Mouse (Mus musculus) hindbrain, embryonic 13.5 days (tissue): ENCODE measurements around the gene Tbxa2r. TPM values are rescaled to one million over a fixed set of nuclear protein-coding genes. Genes with fewer than 3 reads are reported as not detected.

Source experiments
- ATAC-seq: fragments of 200-750 bp; cut with Nextera tagmentation; 2 replicates; pipeline ENCODE4 v1.8.0; 2017; ENCODE audit warnings: moderate TSS enrichment; ENCODE audit not compliant: low FRiP score
- H3K27ac ChIP-seq: fragments of 300-500 bp; sonication (generic); 2 replicates; pipeline ENCODE4 v1.5.1; 2015; ENCODE audit warnings: inconsistent platforms, mild to moderate bottlenecking, moderate library complexity
- H3K27me3 ChIP-seq: fragments of 300-500 bp; sonication (generic); 2 replicates; pipeline ENCODE4 v1.6.1; 2015; ENCODE audit warnings: mild to moderate bottlenecking, inconsistent platforms
- H3K36me3 ChIP-seq: fragments of 300-500 bp; sonication (generic); 2 replicates; pipeline ENCODE4 v1.6.1; 2015; ENCODE audit warnings: mild to moderate bottlenecking, inconsistent platforms
- H3K4me1 ChIP-seq: fragments of 300-500 bp; sonication (generic); replicated peaks from 2 replicates; pipeline ENCODE4 v1.6.1; 2015; ENCODE audit warnings: inconsistent platforms
- H3K4me2 ChIP-seq: fragments of 300-500 bp; sonication (generic); 2 replicates; pipeline ENCODE4 v1.6.1; 2015; ENCODE audit warnings: inconsistent platforms, mild to moderate bottlenecking, moderate library complexity
- H3K4me3 ChIP-seq: fragments of 300-500 bp; sonication (generic); 2 replicates; pipeline ENCODE4 v1.5.1; 2015; ENCODE audit warnings: mild to moderate bottlenecking, inconsistent platforms
- H3K9ac ChIP-seq: fragments of 300-500 bp; sonication (generic); 2 replicates; pipeline ENCODE4 v1.6.1; 2015; ENCODE audit warnings: mild to moderate bottlenecking, inconsistent platforms
- H3K9me3 ChIP-seq: fragments of 300-500 bp; sonication (generic); 2 replicates; pipeline ENCODE4 v1.6.1; 2016; ENCODE audit warnings: inconsistent platforms
- WGBS: fragments of 180-500 bp; shearing (Covaris S2); methylation state at CpG from one replicate; pipeline ENCODE4 v1.1.7; 2015; 5-methylcytosine and 5-hydroxymethylcytosine counted together
- polyA plus RNA-seq: library from polyadenylated mRNA; unstranded; fragments of >200 nt; fragmentation: Nextera tagmentation; extraction: Ambion mirVana; gene quantifications from 2 replicates; pipeline ENCODE4 v1.2.1, GENCODE M21; 2015

The Tbxa2r gene
- polyA plus RNA-seq, 1 experiment from 2014 or later, result 4.6 TPM

DNA sequence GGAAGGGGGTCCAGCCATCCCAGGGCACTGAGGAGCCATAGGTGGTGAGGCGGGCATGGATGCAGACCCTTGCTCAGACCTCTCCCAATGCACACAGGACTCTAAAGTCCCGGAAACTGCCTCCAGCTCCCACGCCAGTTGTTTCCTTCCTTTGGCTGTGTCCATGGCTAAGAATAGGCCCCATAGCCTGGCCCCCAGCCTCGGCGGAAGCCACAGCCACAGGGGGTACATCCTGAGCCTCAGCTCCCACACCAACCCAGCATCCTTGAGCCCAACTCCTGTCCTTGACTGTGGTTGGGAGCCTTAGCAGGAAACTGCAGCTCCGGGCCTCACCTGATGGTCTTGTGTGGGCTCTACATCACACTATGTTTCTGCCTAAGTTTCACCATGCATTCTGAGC, 1.7 kb upstream of the Tbxa2r start:
- Histone ChIP-seq H3K4me2 (no peak overlapping the region), H3K27me3 (peaks cover 11% of the 10 kb centered on the region), H3K27ac (peak overlapping the region; percentile 48; the same call in 1 of the 2 replicates), H3K4me1 (peaks cover 14% of the 10 kb centered on the region), H3K36me3 (peaks cover 61% of the 10 kb centered on the region), H3K9ac (no peak overlapping the region), H3K9me3 (no peaks in the 10 kb centered on the region), H3K4me3 (no peak overlapping the region)
- no peak for ATAC-seq
- 80% methylated on average over 6 of the region's 6 CpGs for WGBS

- ATAC-seq, result no peak
- Histone ChIP-seq H3K36me3 (peaks cover 54% of the 10 kb centered on the region), H3K4me1 (peaks cover 9% of the 10 kb centered on the region), H3K27me3 (peaks cover 22% of the 10 kb centered on the region), H3K4me2 (no peak overlapping the region), H3K27ac (no peak overlapping the region; the same call in 1 of the 2 replicates), H3K9me3 (no peaks in the 10 kb centered on the region), H3K9ac (peak overlapping the region; percentile 19; the same call in 1 of the 2 replicates), H3K4me3 (no peak overlapping the region)
- WGBS, result 41% methylated on average over 2 of the region's 2 CpGs
Observed at GRCm38 (mm10) chr10:81327959-81328358, 572 bp upstream of the Tbxa2r start.

DNA sequence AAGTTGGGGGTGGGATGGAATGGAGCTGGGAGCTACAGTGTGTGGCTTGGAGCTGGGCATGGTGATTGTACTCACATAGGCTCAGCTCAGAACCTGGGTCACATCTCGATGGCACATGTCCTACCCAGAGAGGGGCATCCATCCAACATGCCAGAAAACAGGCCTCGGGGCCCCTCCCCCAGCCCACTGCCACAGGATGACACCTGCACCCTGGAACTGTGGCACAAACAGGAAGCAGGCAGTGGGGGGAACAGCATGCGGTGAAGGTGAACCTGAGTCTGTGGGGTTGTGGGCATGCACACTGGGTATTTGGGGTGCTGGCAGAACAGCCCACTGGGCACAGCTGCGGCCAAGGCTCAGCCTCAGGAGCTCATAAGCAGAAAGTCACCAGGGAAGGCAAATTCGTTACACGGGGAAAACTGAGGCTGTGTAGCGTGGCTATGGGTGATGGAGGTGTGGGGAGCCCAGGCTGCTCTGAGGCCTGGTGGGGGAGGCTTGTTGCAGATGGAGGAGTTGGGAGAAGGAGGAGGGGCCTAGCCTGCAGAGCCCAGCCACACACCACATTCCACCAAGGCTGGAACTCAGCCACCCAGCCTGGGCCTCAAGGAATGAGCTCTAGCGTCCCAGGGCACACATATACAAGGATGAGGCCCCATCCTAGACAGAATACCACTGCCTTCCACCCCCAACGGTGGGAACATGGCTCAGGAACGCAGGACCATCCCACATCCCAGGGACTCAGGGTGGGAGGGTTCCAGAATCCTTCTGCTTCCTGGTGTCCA, 854 bp downstream of the Tbxa2r start:
- ATAC-seq, result no peak
- H3K9ac ChIP-seq, result no peak overlapping the region
- H3K4me1 ChIP-seq, result peaks cover 9% of the 10 kb centered on the region; the same call in 1 of the 2 replicates
- H3K36me3 ChIP-seq, result peaks cover 40% of the 10 kb centered on the region
- H3K27ac ChIP-seq, result no peak overlapping the region
- WGBS, result 79% methylated on average over 10 of the region's 10 CpGs
- no peaks in the 10 kb centered on the region for H3K9me3 ChIP-seq
- no peak overlapping the region for H3K4me2 ChIP-seq
- H3K27me3 ChIP-seq, result peaks cover 33% of the 10 kb centered on the region
- no peak overlapping the region for H3K4me3 ChIP-seq

- Histone ChIP-seq H3K4me1 (peaks cover 9% of the 10 kb centered on the region; the same call in 1 of the 2 replicates), H3K27me3 (peaks cover 39% of the 10 kb centered on the region), H3K4me2 (no peak overlapping the region), H3K4me3 (no peak overlapping the region), H3K9ac (peak overlapping the region; percentile 35; the same call in 1 of the 2 replicates), H3K9me3 (no peaks in the 10 kb centered on the region), H3K36me3 (peaks cover 34% of the 10 kb centered on the region), H3K27ac (no peak overlapping the region)
- WGBS, result 71% methylated on average over 4 of the region's 4 CpGs
- no peak for ATAC-seq
Observed at GRCm38 (mm10) chr10:81330007-81330406, 1.5 kb downstream of the Tbxa2r start.

- Histone ChIP-seq H3K27me3 (peaks cover 44% of the 10 kb centered on the region), H3K36me3 (peaks cover 11% of the 10 kb centered on the region), H3K27ac (no peak overlapping the region), H3K4me2 (no peak overlapping the region), H3K9me3 (no peaks in the 10 kb centered on the region), H3K4me1 (peaks cover 15% of the 10 kb centered on the region), H3K9ac (peak overlapping the region; percentile 13; the same call in 1 of the 2 replicates), H3K4me3 (0 out of 2 replicates have a peak overlapping the region, but pooled peaks have one; percentile 7)
- 11% methylated on average over 29 of the region's 29 CpGs for WGBS
- no peak for ATAC-seq
Observed at GRCm38 (mm10) chr10:81332277-81332676, 3.7 kb downstream of the Tbxa2r start.

DNA sequence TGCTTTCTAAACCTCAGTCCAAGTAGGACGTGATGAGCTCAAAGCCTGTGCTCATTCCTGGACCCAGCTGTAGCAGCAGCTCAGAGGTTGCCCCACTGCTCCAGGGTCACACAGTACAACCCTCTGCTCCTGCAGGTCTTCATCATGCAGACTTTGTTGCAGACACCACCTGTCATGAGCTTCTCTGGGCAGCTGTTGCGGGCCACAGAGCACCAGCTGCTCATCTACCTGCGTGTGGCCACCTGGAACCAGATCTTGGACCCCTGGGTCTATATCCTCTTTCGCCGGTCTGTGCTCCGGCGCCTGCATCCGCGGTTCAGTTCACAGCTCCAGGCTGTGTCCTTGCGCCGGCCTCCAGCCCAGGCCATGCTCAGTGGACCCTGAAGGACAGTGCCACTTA, 5.8 kb downstream of the Tbxa2r start:
- no peak overlapping the region for H3K4me2 ChIP-seq
- H3K27me3 ChIP-seq, result peaks cover 60% of the 10 kb centered on the region
- H3K27ac ChIP-seq, result no peak overlapping the region
- 68% methylated on average over 11 of the region's 11 CpGs for WGBS
- peaks cover 12% of the 10 kb centered on the region for H3K4me1 ChIP-seq
- ATAC-seq, result no peak
- H3K9ac ChIP-seq, result no peak overlapping the region
- no peaks in the 10 kb centered on the region for H3K36me3 ChIP-seq
- H3K9me3 ChIP-seq, result no peaks in the 10 kb centered on the region
- no peak overlapping the region for H3K4me3 ChIP-seq

DNA sequence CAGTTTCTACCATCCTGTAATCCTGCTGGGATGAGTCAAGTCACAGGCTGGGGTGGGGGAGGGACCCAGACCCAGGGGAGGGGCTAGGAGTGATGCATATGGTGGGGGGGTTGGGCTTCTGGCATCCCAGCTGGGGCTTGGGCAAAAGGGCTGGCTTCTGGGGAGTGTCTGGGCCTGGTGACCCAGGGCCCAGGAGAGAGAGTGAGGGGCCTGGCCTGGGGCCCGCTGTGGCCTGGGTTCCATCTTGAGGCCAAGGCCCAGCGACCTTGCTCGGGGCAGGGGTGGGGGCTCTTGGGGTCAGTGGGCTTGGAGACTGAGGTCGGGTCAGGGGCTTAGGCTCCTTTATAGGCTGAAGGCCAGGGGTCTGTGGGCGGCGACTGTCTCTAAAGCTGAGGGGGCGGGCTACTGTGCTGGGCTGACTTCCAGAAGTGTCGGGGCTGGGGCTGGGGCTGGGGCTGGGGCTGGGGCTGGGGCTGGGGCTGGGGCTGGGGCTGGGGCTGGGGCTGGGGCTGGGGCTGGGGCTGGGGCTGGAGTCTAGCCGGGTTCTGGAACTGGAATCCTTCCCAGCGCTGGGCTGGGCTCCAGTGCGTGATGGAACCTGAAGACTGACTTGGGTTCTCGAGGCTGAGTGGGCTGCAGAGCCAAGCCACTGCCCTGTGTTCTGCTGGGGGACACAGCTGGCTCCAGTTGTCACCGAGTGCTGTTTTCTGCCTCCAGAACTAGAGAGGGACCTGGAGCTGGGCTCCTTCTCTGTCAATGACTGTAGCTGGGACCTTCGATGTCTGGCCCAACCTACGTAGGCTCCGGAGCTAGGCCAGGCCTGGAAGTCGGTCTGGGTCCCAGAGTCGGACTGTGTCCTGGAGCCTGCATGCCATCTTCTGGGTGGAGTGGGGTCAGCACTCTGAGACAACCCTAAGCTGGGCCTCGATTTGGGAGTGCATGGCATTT, 7.1 kb downstream of the Tbxa2r start:
- no peak overlapping the region for H3K4me2 ChIP-seq

DNA sequence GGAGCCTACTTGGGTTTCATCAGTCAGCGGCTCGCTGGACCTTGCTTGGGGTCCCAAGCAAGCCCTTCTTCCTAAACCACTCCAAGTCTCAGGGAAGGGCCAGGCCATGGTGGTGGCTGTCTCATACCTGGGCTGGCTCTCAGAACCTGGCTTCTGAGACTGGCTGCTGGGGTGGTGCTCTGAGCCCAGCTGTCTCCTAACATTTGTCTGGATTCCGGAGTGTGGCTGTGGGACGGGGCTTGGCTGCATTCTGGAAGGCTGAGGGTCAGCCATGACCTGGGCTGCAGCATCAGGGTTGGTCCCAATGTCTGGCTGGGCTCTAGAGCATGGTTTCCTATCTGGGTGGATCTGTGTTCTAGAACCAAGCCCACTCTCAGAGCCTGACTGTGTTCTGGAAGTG, 8.0 kb downstream of the Tbxa2r start:
- H3K9me3 ChIP-seq, result no peaks in the 10 kb centered on the region
- H3K9ac ChIP-seq, result no peak overlapping the region
- H3K27me3 ChIP-seq, result peaks cover 69% of the 10 kb centered on the region
- H3K27ac ChIP-seq, result no peak overlapping the region
- WGBS, result 93% methylated on average over 4 of the region's 4 CpGs
- no peak overlapping the region for H3K4me2 ChIP-seq
- H3K36me3 ChIP-seq, result no peaks in the 10 kb centered on the region
- no peak overlapping the region for H3K4me3 ChIP-seq
- peaks cover 12% of the 10 kb centered on the region for H3K4me1 ChIP-seq
- no peak for ATAC-seq

More for the DNA sequence above, 7.1 kb downstream of the Tbxa2r start:
- 41% methylated on average over 15 of the region's 19 CpGs for WGBS
- Histone ChIP-seq H3K36me3 (no peaks in the 10 kb centered on the region), H3K27me3 (peaks cover 63% of the 10 kb centered on the region), H3K27ac (no peak overlapping the region), H3K9ac (0 out of 2 replicates have a peak overlapping the region, but pooled peaks have one; percentile 19), H3K4me1 (peaks cover 12% of the 10 kb centered on the region), H3K4me3 (no peak overlapping the region), H3K9me3 (no peaks in the 10 kb centered on the region)
- ATAC-seq, result no peak

DNA sequence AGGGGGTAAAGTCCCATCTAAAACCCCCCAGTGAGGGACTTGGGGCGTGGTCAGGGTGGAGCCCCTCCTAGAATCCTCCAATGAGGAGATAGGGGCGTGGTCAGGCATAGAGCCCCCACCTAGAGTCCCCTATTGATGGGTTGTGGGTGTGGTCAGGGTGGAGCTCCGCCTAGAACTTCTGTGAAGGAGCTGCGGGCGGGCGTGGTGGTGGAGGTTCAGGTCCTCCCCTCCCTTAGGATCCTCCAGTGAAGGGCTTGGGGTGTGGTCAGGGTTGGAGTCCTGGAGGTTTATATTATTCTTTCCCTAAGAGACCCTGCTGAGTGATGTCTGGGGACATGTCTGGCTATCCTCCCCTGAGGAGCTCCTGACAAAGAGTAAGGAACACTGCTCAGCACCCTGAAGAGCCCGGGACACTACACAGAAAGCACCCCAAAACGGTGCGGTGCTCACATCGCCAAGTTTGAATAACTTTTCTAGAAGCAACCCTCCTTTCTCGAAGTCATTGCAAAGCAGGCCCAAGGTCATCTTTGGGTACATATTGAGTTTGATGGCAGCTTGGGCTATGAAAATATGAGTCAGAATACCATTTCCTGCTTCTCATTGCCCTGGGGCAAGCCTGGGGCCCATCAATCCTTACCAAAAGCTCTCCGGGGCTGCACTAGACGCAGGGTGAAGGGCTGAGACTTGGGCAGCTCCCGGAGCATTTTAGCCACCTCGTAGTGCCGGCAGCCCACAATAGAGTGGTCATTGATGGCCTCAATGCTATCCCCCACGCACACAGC, 12.2 kb downstream of the Tbxa2r start:
- 34% methylated on average over 17 of the region's 17 CpGs for WGBS

DNA sequence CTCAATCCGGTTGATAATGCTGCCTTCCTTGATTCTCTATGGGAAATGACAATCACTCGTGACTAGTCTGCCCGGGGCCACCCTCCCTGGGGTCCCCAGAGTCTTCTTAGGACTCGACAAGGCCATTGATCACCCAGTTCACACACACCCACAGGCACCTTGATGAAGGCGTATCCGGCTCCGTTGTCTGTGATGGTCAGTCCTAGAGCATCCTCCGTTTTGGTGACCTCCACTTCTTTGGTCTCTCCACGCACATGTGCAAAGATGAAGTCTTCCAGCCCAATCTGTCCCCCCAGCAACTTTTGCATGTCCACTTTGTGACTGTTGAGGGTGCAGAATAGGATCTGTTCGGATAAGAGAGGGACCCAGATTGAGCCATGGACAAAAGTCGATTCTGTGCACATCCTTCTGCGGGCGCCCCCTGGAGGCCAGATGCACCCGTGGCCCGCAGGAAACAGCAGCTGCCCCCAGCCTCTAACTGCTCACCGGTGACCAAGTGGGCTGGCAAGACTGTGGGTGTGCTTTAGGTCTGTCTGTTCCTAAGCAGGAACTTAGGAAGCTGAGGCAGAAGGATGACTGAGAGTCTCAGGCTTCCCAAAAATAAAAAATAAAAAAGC, 12.9 kb downstream of the Tbxa2r start:
- Histone ChIP-seq H3K9me3 (no peaks in the 10 kb centered on the region), H3K4me1 (peaks cover 10% of the 10 kb centered on the region), H3K27ac (no peak overlapping the region), H3K4me3 (no peak overlapping the region), H3K9ac (no peak overlapping the region), H3K36me3 (no peaks in the 10 kb centered on the region), H3K4me2 (no peak overlapping the region), H3K27me3 (peaks cover 86% of the 10 kb centered on the region)
- no peak for ATAC-seq
- 36% methylated on average over 16 of the region's 16 CpGs for WGBS

More for the DNA sequence above, 12.2 kb downstream of the Tbxa2r start:
- Histone ChIP-seq H3K4me1 (peaks cover 8% of the 10 kb centered on the region), H3K27ac (no peak overlapping the region), H3K4me3 (no peak overlapping the region), H3K27me3 (peaks cover 79% of the 10 kb centered on the region), H3K9me3 (no peaks in the 10 kb centered on the region), H3K4me2 (no peak overlapping the region), H3K36me3 (no peaks in the 10 kb centered on the region), H3K9ac (no peak overlapping the region)
- no peak for ATAC-seq

- no peak for ATAC-seq
- H3K4me1 ChIP-seq, result peaks cover 18% of the 10 kb centered on the region
- H3K4me3 ChIP-seq, result peak within 1 kb of the TSS; percentile 46
- H3K9ac ChIP-seq, result peak within 1 kb of the TSS; percentile 67
- WGBS, result 8% methylated on average over 55 of the region's 67 CpGs
- H3K36me3 ChIP-seq, result no peaks in the 10 kb centered on the region
- H3K9me3 ChIP-seq, result no peaks in the 10 kb centered on the region
- H3K27ac ChIP-seq, result no peak within 1 kb of the TSS
- H3K4me2 ChIP-seq, result peak within 1 kb of the TSS; percentile 66
- peaks cover 88% of the 10 kb centered on the region for H3K27me3 ChIP-seq
Observed at GRCm38 (mm10) chr10:81342686-81343505, 14.4 kb downstream of the Tbxa2r start, which contains the start of gene Gipc3. TSS of gene Gipc3 (minus strand) at chr10:81343266.
